ENCODE assay signal across 17 mouse cellular contexts in genomic region chr1:16837111-16837510, GRCm38 (mm10).
"Had no signal": no experiment of that assay in that cellular context is flagged by ENCODE, and none has a peak within 500 bp of the region (broad histone marks: within the 10 kb centered on the region; RNA-seq: fewer than 3 reads in every experiment).

No protein-coding gene starts in this region.

- H3K9ac ChIP-seq: neural tube, embryonic 12.5 days; neural tube, embryonic 13.5 days; neural tube, embryonic 15.5 days; stomach, embryonic 15.5 days had no signal

- H3K9me3 ChIP-seq: neural tube, embryonic 12.5 days; neural tube, embryonic 13.5 days; neural tube, embryonic 15.5 days; stomach, embryonic 15.5 days had no signal

- H3K27me3 ChIP-seq: neural tube, embryonic 12.5 days; neural tube, embryonic 13.5 days; neural tube, embryonic 15.5 days; stomach, embryonic 15.5 days had no signal

- H3K4me3 ChIP-seq: neural tube, embryonic 12.5 days; neural tube, embryonic 13.5 days; neural tube, embryonic 15.5 days; stomach, embryonic 15.5 days had no signal

- H3K27ac ChIP-seq: neural tube, embryonic 12.5 days; neural tube, embryonic 13.5 days; neural tube, embryonic 15.5 days; stomach, embryonic 15.5 days; stomach, postnatal 0 days had no signal

- H3K36me3 ChIP-seq: neural tube, embryonic 12.5 days; neural tube, embryonic 13.5 days; neural tube, embryonic 15.5 days; stomach, embryonic 15.5 days had no signal

- DNase-seq: retina, postnatal 1 day; right cerebral cortex, adult 18-20 months; right cerebral cortex, postnatal 14 days; right cerebral cortex, postnatal 25 days; right cerebral cortex, postnatal 4 days; spleen, adult 18-20 months; thymus, adult 18-20 months; thymus, adult 2 months; thymus, postnatal 14 days; thymus, postnatal 25 days; thymus, postnatal 36 days; thymus, postnatal 4 days had no signal

- H3K4me1 ChIP-seq: neural tube, embryonic 12.5 days; neural tube, embryonic 13.5 days; neural tube, embryonic 15.5 days; stomach, embryonic 15.5 days had no signal
